Mouse (Mus musculus) midbrain, embryonic 16.5 days (tissue): ENCODE measurements at regions not wholly inside any gene's neighbourhood (a gene's known extent, or its start where the extent isn't known, plus 50 kb on each side); places are given as distances from the start of the nearest gene placed in this dataset.

Experiments
- ATAC-seq: fragments of 200-750 bp; cut with Nextera tagmentation; 2 replicates; pipeline ENCODE4 v1.8.0; 2017; ENCODE audit warnings: moderate TSS enrichment
- H3K27ac ChIP-seq: fragments of 300-500 bp; sonication (generic); 2 replicates; pipeline ENCODE4 v1.5.1; 2014; ENCODE audit warnings: mild to moderate bottlenecking, low read length, mixed read lengths
- H3K27me3 ChIP-seq: fragments of 300-500 bp; sonication (generic); 2 replicates; pipeline ENCODE4 v1.6.1; 2014; ENCODE audit warnings: low read depth, low read length, mixed read lengths; ENCODE audit not compliant: control insufficient read depth, insufficient read depth
- H3K36me3 ChIP-seq: fragments of 300-500 bp; sonication (generic); 2 replicates; pipeline ENCODE4 v1.6.1; 2014; ENCODE audit warnings: mild to moderate bottlenecking, low read length, moderate library complexity, mixed read lengths; ENCODE audit not compliant: control insufficient read depth, insufficient read depth
- H3K4me1 ChIP-seq: fragments of 300-500 bp; sonication (generic); 2 replicates; pipeline ENCODE4 v1.6.1; 2014; ENCODE audit warnings: mild to moderate bottlenecking, low read length, mixed read lengths; ENCODE audit not compliant: control insufficient read depth, insufficient read depth
- H3K4me2 ChIP-seq: fragments of 300-500 bp; sonication (generic); 2 replicates; pipeline ENCODE4 v1.6.1; 2014; ENCODE audit warnings: mild to moderate bottlenecking, low read length, mixed read lengths
- H3K4me3 ChIP-seq: fragments of 300-500 bp; sonication (generic); 2 replicates; pipeline ENCODE4 v1.5.1; 2014; ENCODE audit warnings: low read depth, mild to moderate bottlenecking, low read length, moderate library complexity, mixed read lengths
- H3K9ac ChIP-seq: fragments of 300-500 bp; sonication (generic); 2 replicates; pipeline ENCODE4 v1.6.1; 2014; ENCODE audit warnings: low read depth, low read length, mixed read lengths
- H3K9me3 ChIP-seq: fragments of 300-500 bp; sonication (generic); replicated peaks from 2 replicates; pipeline ENCODE4 v1.6.1; 2014; ENCODE audit warnings: mild to moderate bottlenecking, low read length, mixed read lengths; ENCODE audit not compliant: control insufficient read depth, poor library complexity, severe bottlenecking
- WGBS: fragments of 180-500 bp; shearing (Covaris S2); extraction: QIAGEN DNeasy Blood & Tissue Kit; methylation state at CpG from one replicate; pipeline ENCODE4 v1.1.7; 2014; 5-methylcytosine and 5-hydroxymethylcytosine counted together

- Histone ChIP-seq H3K36me3 (no peaks in the 10 kb centered on the region), H3K4me2 (no peak overlapping the region), H3K9me3 (no peaks in the 10 kb centered on the region), H3K4me1 (no peaks in the 10 kb centered on the region), H3K9ac (no peak overlapping the region), H3K27ac (no peak overlapping the region), H3K27me3 (no peaks in the 10 kb centered on the region), H3K4me3 (no peak overlapping the region)
- WGBS = 73% methylated on average over 1 of the region's 1 CpGs
- ATAC-seq = no peak
These were observed 137.9 kb upstream of the Vegfc start for GRCm38 (mm10) chr8:53939519-53939918.

- H3K27ac ChIP-seq = no peak overlapping the region
- no peak for ATAC-seq
- no peak overlapping the region for H3K9ac ChIP-seq
- H3K9me3 ChIP-seq = no peaks in the 10 kb centered on the region
- no peak overlapping the region for H3K4me2 ChIP-seq
- no peaks in the 10 kb centered on the region for H3K36me3 ChIP-seq
- H3K27me3 ChIP-seq = no peaks in the 10 kb centered on the region
- 28% methylated on average over 2 of the region's 2 CpGs for WGBS
- H3K4me3 ChIP-seq = no peak overlapping the region
- no peaks in the 10 kb centered on the region for H3K4me1 ChIP-seq
These were observed 136.3 kb upstream of the Vegfc start for GRCm38 (mm10) chr8:53941144-53941543.

GRCm38 (mm10) chr8:53945561-53945960, 131.8 kb upstream of the Vegfc start:
- Histone ChIP-seq H3K9me3 (no peaks in the 10 kb centered on the region), H3K36me3 (no peaks in the 10 kb centered on the region), H3K4me2 (no peak overlapping the region), H3K9ac (no peak overlapping the region), H3K4me3 (no peak overlapping the region), H3K4me1 (no peaks in the 10 kb centered on the region), H3K27ac (no peak overlapping the region), H3K27me3 (no peaks in the 10 kb centered on the region)
- WGBS = 34% methylated on average over 2 of the region's 2 CpGs
- ATAC-seq = no peak

- ATAC-seq = no peak
- Histone ChIP-seq H3K4me2 (no peak overlapping the region), H3K27me3 (no peaks in the 10 kb centered on the region), H3K9ac (no peak overlapping the region), H3K9me3 (no peaks in the 10 kb centered on the region), H3K36me3 (no peaks in the 10 kb centered on the region), H3K27ac (no peak overlapping the region), H3K4me3 (no peak overlapping the region), H3K4me1 (no peaks in the 10 kb centered on the region)
These were observed 130.0 kb upstream of the Vegfc start for GRCm38 (mm10) chr8:53947384-53947783.

- Histone ChIP-seq H3K9ac (no peak overlapping the region), H3K27me3 (no peaks in the 10 kb centered on the region), H3K4me3 (no peak overlapping the region), H3K9me3 (no peaks in the 10 kb centered on the region), H3K36me3 (no peaks in the 10 kb centered on the region), H3K27ac (no peak overlapping the region), H3K4me1 (no peaks in the 10 kb centered on the region), H3K4me2 (no peak overlapping the region)
- WGBS = 66% methylated on average over 4 of the region's 4 CpGs
- no peak for ATAC-seq
These were observed 122.8 kb upstream of the Vegfc start for GRCm38 (mm10) chr8:53954476-53955158.

GRCm38 (mm10) chr8:53956148-53956547, 121.3 kb upstream of the Vegfc start:
- ATAC-seq = no peak
- no peak overlapping the region for H3K4me2 ChIP-seq
- H3K9ac ChIP-seq = no peak overlapping the region
- 61% methylated on average over 2 of the region's 2 CpGs for WGBS
- no peak overlapping the region for H3K4me3 ChIP-seq
- no peaks in the 10 kb centered on the region for H3K27me3 ChIP-seq
- H3K4me1 ChIP-seq = no peaks in the 10 kb centered on the region
- H3K36me3 ChIP-seq = no peaks in the 10 kb centered on the region
- H3K27ac ChIP-seq = no peak overlapping the region
- no peaks in the 10 kb centered on the region for H3K9me3 ChIP-seq

GRCm38 (mm10) chr8:53958548-53958947, 118.9 kb upstream of the Vegfc start:
- H3K9me3 ChIP-seq = no peaks in the 10 kb centered on the region
- WGBS = 63% methylated on average over 1 of the region's 1 CpGs

GRCm38 (mm10) chr8:53962993-53963392, 114.4 kb upstream of the Vegfc start:
- ATAC-seq = no peak
- 93% methylated on average over 1 of the region's 1 CpGs for WGBS
- no peak overlapping the region for H3K9ac ChIP-seq
- H3K9me3 ChIP-seq = no peaks in the 10 kb centered on the region
- no peaks in the 10 kb centered on the region for H3K27me3 ChIP-seq
- no peaks in the 10 kb centered on the region for H3K4me1 ChIP-seq
- H3K27ac ChIP-seq = no peak overlapping the region
- no peak overlapping the region for H3K4me2 ChIP-seq
- no peaks in the 10 kb centered on the region for H3K36me3 ChIP-seq
- no peak overlapping the region for H3K4me3 ChIP-seq

More at GRCm38 (mm10) chr8:53958548-53958947, 118.9 kb upstream of the Vegfc start:
- Histone ChIP-seq H3K4me1 (no peaks in the 10 kb centered on the region), H3K36me3 (no peaks in the 10 kb centered on the region), H3K27me3 (no peaks in the 10 kb centered on the region), H3K9ac (no peak overlapping the region), H3K27ac (no peak overlapping the region), H3K4me2 (no peak overlapping the region), H3K4me3 (no peak overlapping the region)
- ATAC-seq = no peak

- Histone ChIP-seq H3K4me2 (no peak overlapping the region), H3K27me3 (no peaks in the 10 kb centered on the region), H3K9me3 (no peaks in the 10 kb centered on the region), H3K4me1 (no peaks in the 10 kb centered on the region), H3K4me3 (no peak overlapping the region), H3K9ac (no peak overlapping the region), H3K27ac (no peak overlapping the region), H3K36me3 (no peaks in the 10 kb centered on the region)
- WGBS = 88% methylated on average over 2 of the region's 2 CpGs
- ATAC-seq = no peak
These were observed 93.1 kb upstream of the Vegfc start for GRCm38 (mm10) chr8:53984296-53984695.
